Mouse (Mus musculus) left cerebral cortex, postnatal 25 days (tissue): Measurements from ENCODE around the gene Yipf6. TPM values are rescaled to one million over a fixed set of nuclear protein-coding genes. Genes with fewer than 3 reads are reported as not detected.

Experiments used
- total RNA-seq, 2 experiments: library from RNA; stranded (reverse); gene quantifications; 2 replicates each; pipeline ENCODE4 v1.2.3; 2021

Yipf6 gene
- total RNA-seq, 2 experiments from 2014 or later: 34.9 to 35.8 TPM

Other genes with a start within 250 kb of the Yipf6 start
- gene Ophn1, start 45.3 kb upstream of the Yipf6 start, total RNA-seq: 10 to 100 TPM; 39.0 to 39.2 TPM
- gene Stard8, start 66.9 kb downstream of the Yipf6 start, total RNA-seq: 10 to 100 TPM; 45.7 to 50.6 TPM
- 10 to 100 TPM; 12.8 to 19.3 TPM for gene Efnb1, start 199.8 kb downstream of the Yipf6 start, total RNA-seq